Mouse (Mus musculus) frontal cortex, postnatal 36 days (tissue): ENCODE results near the gene Lima1.
"Not testable (repeated sequence)": the region's sequence is repeated elsewhere in the genome, so short reads cannot be mapped to it uniquely, and the experiment has no call there.

ENCODE experiments used
- DNase-seq, 2 experiments: peaks; one replicate each; pipeline ENCODE4 v3.0.0; 2022; ENCODE audit warnings: low spot score in 2 of 2

The Lima1 gene

GRCm38 (mm10) chr15:99834681-99835080 is 40.6 kb downstream of the Lima1 start:
- no peak for DNase-seq

- DNase-seq, result no peak
Measured at GRCm38 (mm10) chr15:99833648-99834454, 41.4 kb downstream of the Lima1 start.

GRCm38 (mm10) chr15:99831535-99831934 is 43.7 kb downstream of the Lima1 start:
- no peak for DNase-seq

- DNase-seq, result no peak
Measured at GRCm38 (mm10) chr15:99828061-99828460, 47.2 kb downstream of the Lima1 start.

- DNase-seq, result no peak
Measured at GRCm38 (mm10) chr15:99826210-99826888, 48.9 kb downstream of the Lima1 start.

GRCm38 (mm10) chr15:99825211-99825610 is 50.0 kb downstream of the Lima1 start:
- DNase-seq, result no peak

- no peak for DNase-seq
Measured at GRCm38 (mm10) chr15:99823322-99823898, 51.8 kb downstream of the Lima1 start.

GRCm38 (mm10) chr15:99822501-99822900 is 52.8 kb downstream of the Lima1 start:
- not testable (repeated sequence) for DNase-seq

GRCm38 (mm10) chr15:99819621-99820279 is 55.5 kb downstream of the Lima1 start:
- DNase-seq, result no peak

GRCm38 (mm10) chr15:99819109-99819440 is 56.2 kb downstream of the Lima1 start:
- no peak for DNase-seq

GRCm38 (mm10) chr15:99818321-99819108 is 56.7 kb downstream of the Lima1 start:
- peak in 1 of 2 experiments; percentile 18 for DNase-seq

GRCm38 (mm10) chr15:99817343-99818235 is 57.7 kb downstream of the Lima1 start:
- no peak for DNase-seq

GRCm38 (mm10) chr15:99815999-99816398 is 59.3 kb downstream of the Lima1 start:
- DNase-seq, result no peak

- DNase-seq, result no peak
Measured at GRCm38 (mm10) chr15:99814554-99815260, 60.5 kb downstream of the Lima1 start.

GRCm38 (mm10) chr15:99813639-99814038 is 61.6 kb downstream of the Lima1 start:
- DNase-seq, result no peak

GRCm38 (mm10) chr15:99812097-99812496 is 63.2 kb downstream of the Lima1 start:
- no peak for DNase-seq

GRCm38 (mm10) chr15:99807776-99808735 is 67.2 kb downstream of the Lima1 start:
- no peak for DNase-seq

- no peak for DNase-seq
Measured at GRCm38 (mm10) chr15:99806171-99806570, 69.1 kb downstream of the Lima1 start.

- DNase-seq, result no peak
Measured at GRCm38 (mm10) chr15:99805673-99806072, 69.6 kb downstream of the Lima1 start.
